Mouse (Mus musculus) adrenal gland, postnatal 14 days (tissue): Measurements from ENCODE around the gene Myo18b. TPM values are rescaled to one million over a fixed set of nuclear protein-coding genes. Genes with fewer than 3 reads are reported as not detected.

Experiments used
- DNase-seq: peaks from one replicate; pipeline ENCODE4 v3.0.0; 2021; ENCODE audit warnings: mixed read lengths
- total RNA-seq: library from RNA; stranded (reverse); gene quantifications from 2 replicates; pipeline ENCODE4 v1.2.3, GENCODE M21; 2021

Myo18b gene
- total RNA-seq, 1 experiment from 2014 or later = 0.07 TPM

- peak; percentile 67 for DNase-seq
Measured at GRCm38 (mm10) chr5:112876846-112877390, 19.2 kb downstream of the Myo18b start.

DNA sequence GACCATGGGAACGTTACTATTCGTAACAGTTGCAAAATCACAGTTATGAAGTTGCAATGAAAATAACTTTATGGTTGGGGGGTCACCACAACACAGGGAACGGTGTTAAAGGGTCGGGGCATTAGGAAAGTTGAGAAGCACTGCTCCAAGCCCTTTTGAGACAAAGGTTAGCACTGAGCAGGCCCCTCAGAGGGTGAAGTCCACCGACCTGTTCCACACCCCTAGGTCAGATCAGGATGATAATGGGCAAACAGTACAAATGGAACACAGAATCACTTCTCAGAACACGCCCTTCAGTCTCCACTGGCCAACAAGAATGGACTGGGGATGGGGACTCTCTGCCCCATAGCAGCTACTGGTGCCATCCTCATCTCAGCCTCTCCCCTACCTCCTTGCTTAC is 23.2 kb downstream of the Myo18b start:
- DNase-seq = no peak

DNA sequence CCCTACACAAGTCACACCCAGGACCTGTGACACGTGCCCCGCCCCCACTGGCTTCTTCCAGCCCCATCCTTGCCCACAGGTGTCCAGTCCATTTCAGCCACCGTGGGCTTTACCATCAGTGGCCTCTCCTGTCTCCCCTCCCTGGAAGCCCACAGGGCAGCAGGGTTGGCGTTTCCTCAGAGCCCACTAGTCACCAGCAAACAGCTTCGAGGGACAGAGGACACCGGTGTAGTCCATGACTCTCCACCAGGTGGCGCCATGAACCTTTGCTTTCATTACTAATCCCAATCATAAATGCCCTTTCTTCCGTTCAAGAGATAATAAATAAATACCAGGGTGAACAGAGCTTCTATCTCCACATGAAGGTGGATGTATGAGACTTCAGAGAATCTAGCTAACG is 25.4 kb downstream of the Myo18b start:
- peak; percentile 85 for DNase-seq

DNA sequence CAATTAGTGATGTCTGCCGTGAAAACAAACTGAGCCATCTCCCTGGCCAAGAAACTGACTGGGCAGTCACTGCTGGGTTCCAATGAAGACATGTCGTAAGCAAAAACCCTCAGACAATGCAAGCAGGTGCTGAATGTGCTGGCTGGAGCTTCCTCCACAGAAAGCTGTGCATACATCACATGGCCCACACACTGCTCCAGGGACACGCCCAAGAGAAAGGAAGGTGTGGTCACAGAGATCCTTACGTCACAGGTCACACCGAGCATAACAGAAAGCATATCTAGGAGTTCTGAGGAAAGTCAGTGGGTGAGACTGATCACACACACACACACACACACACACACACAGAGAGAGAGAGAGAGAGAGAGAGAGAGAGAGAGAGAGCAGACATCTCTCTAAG is 27.5 kb downstream of the Myo18b start:
- no peak for DNase-seq

GRCm38 (mm10) chr5:112864719-112865367 is 31.3 kb downstream of the Myo18b start:
- peak; percentile 80 for DNase-seq

GRCm38 (mm10) chr5:112859379-112860035 is 36.7 kb downstream of the Myo18b start:
- peak; percentile 79 for DNase-seq

DNA sequence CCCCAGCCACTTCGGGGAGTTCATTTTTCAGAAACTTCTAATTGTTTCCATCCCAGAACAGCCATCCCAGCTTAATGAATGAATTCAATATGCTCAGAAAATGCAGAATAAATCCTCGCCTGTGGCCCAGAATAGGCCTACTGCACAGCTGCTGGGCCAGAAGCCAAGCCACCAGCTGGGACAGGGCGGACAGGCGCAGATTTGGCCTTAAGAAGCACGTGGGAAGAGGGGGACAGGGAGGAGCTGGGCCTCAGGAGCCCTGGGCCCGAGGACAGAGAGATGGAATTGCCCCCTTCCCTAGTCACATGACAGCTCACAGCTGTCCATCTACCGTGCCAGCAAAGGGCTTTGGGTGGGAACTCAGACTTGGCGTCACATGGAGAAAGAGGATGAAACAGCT is 43.0 kb downstream of the Myo18b start:
- DNase-seq = peak; percentile 54

GRCm38 (mm10) chr5:112851389-112851788 is 44.8 kb downstream of the Myo18b start:
- no peak for DNase-seq

- DNase-seq = peak; percentile 85
Measured at GRCm38 (mm10) chr5:112848586-112849280, 47.4 kb downstream of the Myo18b start.

GRCm38 (mm10) chr5:112847985-112848542 is 48.1 kb downstream of the Myo18b start:
- no peak for DNase-seq

- DNase-seq = no peak
Measured at GRCm38 (mm10) chr5:112846146-112846545, 50.0 kb downstream of the Myo18b start.

DNA sequence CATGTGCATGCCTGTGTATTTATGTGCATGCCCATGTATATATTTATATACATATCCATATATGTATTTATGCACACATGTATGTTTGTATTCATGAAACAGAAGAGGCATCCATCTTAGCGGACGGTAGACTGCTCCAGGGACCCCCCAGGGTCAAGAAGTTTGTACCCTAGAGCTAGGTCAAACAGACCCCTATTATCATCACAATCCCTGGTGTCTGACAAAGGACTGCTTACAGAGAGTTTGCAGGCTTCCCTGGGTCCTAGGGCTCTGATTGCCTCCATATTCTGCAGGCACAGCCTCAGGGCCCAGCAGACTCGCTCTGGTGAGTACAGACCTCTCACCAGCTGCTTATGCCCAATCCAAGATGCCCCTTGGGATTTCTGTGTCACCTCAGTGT is 51.7 kb downstream of the Myo18b start:
- DNase-seq = no peak

DNA sequence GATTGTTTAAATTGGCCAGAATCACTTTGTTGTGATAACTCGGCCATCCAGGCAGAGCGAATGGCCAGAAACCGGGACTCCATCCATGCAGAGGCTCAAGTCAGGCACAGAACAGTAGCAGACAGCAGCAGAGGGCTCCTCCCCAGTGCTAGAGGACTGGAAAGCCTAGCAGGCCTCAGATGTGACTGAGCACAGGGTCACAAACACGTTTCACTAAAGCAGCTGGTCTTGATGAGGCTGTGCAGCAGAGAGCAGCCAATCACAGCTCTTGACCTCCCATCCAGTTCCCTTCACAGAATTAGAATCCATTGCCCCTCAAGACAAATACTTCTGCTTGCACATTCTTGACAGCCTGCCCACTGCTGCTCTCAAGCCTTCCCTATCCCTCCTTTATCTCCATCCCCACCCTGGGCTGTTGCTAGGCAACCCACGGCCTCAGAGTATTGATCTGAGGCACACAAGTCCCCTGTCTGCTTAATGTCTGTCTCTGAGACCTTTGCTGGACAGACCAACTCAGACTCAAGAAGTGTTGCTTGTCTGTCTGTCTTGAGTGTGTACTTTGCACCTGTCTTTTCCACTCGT is 52.4 kb downstream of the Myo18b start:
- no peak for DNase-seq

- no peak for DNase-seq
Measured at GRCm38 (mm10) chr5:112842696-112843095, 53.5 kb downstream of the Myo18b start.

- DNase-seq = no peak
Measured at GRCm38 (mm10) chr5:112841850-112842249, 54.3 kb downstream of the Myo18b start.

- DNase-seq = no peak
Measured at GRCm38 (mm10) chr5:112834896-112835295, 61.3 kb downstream of the Myo18b start.

- DNase-seq = no peak
Measured at GRCm38 (mm10) chr5:112833866-112834265, 62.3 kb downstream of the Myo18b start.

DNA sequence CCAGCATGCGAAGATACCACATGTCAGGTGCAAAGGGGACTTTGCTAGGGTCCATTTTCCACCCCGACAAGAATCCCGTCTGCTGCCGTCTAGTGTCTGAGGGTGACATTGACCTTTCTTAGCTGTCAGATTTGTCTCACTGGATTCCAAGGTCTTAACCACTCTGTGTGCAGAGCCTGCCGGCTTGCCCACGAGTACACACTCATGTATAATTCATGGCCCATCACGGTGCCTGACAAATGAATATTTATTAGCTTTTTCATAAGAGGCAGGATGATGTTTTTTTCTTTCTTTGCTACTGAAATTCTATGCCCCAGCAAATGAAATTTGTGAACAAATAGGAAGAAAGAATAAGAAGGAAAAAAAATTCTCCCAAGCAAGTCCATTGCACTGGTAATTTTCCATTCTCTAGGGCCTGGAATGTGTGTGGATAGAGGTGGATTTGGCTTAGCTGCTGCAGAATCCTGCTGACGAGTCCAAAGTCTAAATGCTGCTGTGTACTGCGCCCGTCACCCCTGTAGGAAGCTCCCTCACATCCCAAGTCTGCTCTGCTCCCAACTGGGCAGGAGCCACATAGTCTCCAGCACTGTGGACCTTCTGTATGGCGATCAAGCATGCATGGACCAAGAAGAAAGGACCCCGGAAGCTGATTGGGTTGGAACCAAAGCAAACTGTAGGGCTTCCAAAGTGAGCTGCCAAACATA is 70.9 kb downstream of the Myo18b start:
- no peak for DNase-seq

DNA sequence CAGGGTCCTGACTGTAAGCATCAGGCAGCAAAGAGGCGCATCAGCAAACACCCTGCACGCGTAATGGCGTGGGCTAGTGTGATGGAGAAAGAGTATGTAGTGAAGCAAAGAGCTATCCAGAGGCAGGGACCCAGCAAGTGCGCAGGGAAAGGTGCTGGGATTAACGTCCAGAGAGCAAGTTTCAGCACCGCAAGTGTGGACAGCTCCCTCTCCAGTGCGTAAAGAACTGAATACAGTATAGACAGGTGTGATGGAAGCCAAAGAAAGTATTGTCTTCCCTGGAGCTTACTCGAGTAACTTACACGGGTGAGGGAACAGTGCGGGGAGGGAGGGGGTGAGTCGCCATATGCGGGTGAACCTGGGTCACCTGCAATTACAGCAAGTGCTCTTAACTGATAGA is 71.8 kb downstream of the Myo18b start:
- peak; percentile 57 for DNase-seq

- no peak for DNase-seq
Measured at GRCm38 (mm10) chr5:112822426-112822825, 73.7 kb downstream of the Myo18b start.

GRCm38 (mm10) chr5:112815051-112815450 is 81.1 kb downstream of the Myo18b start:
- DNase-seq = no peak

DNA sequence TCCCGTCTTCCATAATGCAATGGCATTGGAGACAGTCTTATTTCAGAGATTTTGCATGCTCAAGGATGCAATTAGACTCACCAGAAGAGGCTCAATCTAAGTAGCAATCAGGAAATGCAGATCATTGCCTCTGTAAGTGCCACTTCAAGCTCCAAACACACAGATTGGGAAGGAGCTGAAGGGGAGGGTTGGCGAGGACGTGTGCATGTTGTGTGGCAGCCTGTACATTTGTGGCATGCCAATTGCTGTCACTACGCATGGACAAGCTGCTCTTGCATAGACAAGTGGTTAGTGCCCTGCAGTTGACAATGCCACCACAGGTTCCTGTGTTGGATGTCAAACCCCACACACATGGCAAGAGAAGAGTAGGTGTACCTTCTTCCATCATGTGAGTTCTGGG is 88.5 kb downstream of the Myo18b start:
- DNase-seq = no peak
